Mouse (Mus musculus): ENCODE data around the gene Frmpd4.

DNA sequence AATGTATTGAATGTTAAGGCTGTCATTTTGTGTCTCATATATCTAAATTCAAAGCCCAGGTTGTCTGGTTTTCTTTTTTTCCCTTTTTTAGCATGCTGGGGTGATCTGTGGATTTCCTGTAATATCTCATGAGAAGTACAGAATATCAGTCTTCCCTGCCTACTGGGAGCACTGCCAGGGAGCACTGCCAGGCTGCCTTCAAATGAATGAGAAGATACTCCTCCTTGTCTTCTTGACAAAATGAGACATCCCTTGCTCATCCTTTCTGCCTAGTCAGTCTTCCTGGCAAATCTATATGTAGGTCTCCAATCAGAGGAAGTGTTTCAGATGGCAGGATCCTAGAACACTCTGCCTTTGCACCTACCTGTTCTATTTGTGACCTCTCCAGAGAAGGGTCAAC lies 535.4 kb downstream of the Frmpd4 start:
- TF ChIP-seq TCF12 (IDR thresholded peaks at IDR 0.05; ENCODE audit: insufficient read depth, poor library complexity, severe bottlenecking) (no peak), POLR2A (IDR thresholded peaks at IDR 0.05; ENCODE audit: insufficient read length, low read depth) (no peak), MAX (IDR thresholded peaks at IDR 0.05; ENCODE audit: low read depth) (no peak), REST (IDR thresholded peaks at IDR 0.05; ENCODE audit: insufficient read depth, insufficient read length) (no peak), USF1 (IDR thresholded peaks at IDR 0.05; ENCODE audit: low read depth) (no peak)

Data from myocyte (in vitro differentiated cells).